Mouse (Mus musculus) gastrocnemius, adult 18-20 months (tissue): ENCODE data around the gene Prr18. TPM values are rescaled to one million over a fixed set of nuclear protein-coding genes. Genes with fewer than 3 reads are reported as not detected.
A peak's percentile ranks its signal among the peaks of the same experiment; 100 is the strongest.

Experiments used
- DNase-seq: peaks from one replicate; pipeline ENCODE4 v3.0.0; 2021; ENCODE audit warnings: low spot score
- total RNA-seq, 2 experiments: library from RNA; stranded (reverse); gene quantifications; 2 replicates each; pipeline ENCODE4 v1.2.3; 2021

The Prr18 gene
- total RNA-seq, 2 experiments from 2014 or later: not detected

GRCm38 (mm10) chr17:8340407-8341359 is 3.4 kb downstream of the Prr18 start:
- DNase-seq: peak; percentile 8

- no peak for DNase-seq
Measured at GRCm38 (mm10) chr17:8341360-8341963, 4.2 kb downstream of the Prr18 start.

DNA sequence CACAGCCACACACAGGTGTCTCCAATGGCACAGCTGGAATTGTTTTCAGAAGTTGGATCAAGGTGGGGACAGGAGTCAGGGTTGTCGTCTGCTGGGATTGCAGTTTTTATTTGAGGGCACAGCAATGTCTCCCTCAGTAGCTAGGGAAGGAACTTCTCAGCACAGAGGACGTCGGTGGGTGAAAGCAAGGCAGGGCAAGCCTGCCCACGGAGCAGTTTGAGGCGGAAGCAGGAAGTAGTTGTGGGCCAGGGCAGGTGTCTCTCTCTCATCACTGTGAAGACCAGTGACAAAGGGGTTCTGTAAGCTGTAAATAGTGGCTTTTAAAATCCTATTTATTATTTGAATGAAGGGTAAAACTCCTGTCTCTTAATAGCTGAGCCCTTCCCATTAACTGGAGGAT is 5.4 kb downstream of the Prr18 start:
- no peak for DNase-seq

GRCm38 (mm10) chr17:8343416-8343815 is 6.2 kb downstream of the Prr18 start:
- DNase-seq: no peak

DNA sequence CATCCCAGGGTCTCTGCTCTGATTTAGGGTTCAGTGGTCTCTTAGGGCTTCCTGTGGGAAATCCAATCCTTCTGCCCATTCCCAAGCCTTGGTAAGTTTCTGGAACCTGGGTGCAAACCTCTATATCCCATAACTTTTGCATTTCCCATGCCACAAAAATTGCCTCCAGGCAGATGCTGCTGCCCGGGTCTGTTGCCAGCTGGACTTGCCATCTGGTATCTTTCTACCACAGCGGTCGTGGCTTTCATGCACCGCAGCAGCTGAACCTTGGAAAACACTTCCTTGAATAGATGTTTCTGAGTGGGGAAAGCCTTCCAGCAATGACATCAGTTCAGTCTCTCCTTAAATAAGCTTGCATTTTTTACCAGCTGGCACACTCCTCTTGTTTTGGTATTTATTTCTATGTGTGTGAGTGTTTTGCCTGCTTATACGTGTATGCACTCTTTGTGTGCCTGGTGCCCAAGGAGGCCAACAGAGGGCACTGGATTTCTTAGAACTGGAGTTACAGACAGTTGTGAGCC is 10.6 kb downstream of the Prr18 start:
- DNase-seq: no peak

GRCm38 (mm10) chr17:8348941-8349340 is 11.7 kb downstream of the Prr18 start:
- DNase-seq: no peak

DNA sequence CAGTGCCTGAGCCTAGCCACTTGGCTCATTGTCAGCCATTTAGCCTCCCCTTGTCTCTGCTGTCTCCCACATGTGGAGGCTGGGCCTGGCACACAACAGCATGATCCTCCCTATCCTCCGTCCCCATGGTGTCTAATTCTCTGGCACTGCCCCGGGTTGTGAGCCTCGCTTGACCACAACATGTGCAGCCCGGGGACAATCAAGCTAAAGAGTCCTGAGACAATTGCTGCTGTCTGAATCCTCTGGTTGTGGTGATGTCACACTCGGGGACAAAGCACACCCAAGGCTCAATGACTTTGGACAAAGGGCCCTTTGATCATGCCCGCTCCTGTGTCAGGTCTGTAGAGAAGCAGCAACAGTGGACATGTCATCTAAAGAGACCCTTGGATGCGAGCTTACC is 13.8 kb downstream of the Prr18 start:
- no peak for DNase-seq

DNA sequence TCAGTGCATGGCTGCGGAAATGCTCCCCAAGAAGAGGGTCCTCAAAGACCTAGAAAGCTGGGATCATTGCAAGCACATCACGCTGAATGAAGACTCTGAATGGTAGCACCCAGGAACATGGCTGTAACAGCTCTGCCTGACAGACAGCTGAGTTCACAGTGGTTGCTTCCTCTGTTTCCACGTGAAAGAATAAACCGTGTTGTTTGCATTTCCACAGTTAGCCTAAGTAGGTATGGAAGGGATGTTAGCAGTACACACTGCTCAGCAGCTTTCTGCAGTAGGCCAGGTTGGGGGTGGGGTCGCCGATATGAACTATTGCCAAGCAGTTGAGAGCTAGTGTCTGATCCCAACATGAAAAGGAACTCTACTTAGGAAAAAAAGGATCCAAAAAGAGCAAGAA is 18.4 kb downstream of the Prr18 start, which contains the start of gene T2:
Gene T2 (plus strand): TSS at position 301 of the 400 bp plus-strand sequence.
- DNase-seq: no peak

GRCm38 (mm10) chr17:8357498-8357897 is 20.2 kb downstream of the Prr18 start:
- no peak for DNase-seq

GRCm38 (mm10) chr17:8360876-8361275 is 23.6 kb downstream of the Prr18 start:
- no peak for DNase-seq

- DNase-seq: no peak
Measured at GRCm38 (mm10) chr17:8361281-8362103, 24.2 kb downstream of the Prr18 start.

DNA sequence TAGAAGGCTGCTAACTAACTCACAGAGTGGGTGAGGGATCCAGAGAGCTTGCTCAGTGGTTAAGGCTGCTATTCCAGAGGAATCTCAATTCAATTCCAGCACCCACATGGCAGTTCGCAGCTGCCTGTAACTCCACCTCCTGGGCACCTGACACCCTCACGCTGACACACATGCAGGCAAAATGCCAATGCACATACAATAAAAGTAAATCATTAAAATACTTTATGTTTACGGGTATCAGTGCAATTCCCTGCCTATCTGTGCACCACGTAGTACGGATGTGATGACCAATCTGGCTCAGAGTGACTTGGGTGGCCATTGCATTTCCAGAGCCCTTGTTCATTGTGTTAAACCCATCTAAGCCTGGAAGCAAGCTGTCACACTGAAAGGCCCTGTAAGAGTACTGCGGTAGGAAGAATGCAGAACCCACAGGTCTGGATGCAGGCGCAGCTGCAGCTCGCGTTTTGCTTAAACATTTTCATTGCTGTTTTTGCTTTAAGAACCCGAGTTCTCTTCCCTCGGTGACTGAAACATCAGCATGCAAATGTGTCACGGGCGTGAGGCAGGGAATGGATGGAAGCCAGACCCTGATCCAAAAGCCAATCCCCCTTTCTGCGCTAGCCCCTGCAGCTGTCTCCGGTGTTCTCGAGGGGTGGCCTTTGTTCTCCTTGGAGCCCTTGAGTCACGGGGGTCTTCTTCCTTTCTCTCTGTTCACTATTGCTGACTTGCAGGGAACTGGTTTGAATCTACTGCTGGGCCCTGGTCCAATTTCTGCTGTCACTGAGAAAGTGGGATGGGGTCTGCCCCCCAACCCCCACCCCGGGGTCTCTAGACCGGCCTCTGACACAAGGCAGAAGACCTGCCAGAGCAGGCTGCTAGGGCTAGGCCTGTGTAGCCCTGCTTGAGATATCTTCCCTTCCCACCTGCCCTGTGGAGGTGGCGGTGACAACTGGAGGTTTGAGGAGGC is 30.5 kb downstream of the Prr18 start:
- DNase-seq: no peak

GRCm38 (mm10) chr17:8368570-8368969 is 31.3 kb downstream of the Prr18 start:
- DNase-seq: no peak

DNA sequence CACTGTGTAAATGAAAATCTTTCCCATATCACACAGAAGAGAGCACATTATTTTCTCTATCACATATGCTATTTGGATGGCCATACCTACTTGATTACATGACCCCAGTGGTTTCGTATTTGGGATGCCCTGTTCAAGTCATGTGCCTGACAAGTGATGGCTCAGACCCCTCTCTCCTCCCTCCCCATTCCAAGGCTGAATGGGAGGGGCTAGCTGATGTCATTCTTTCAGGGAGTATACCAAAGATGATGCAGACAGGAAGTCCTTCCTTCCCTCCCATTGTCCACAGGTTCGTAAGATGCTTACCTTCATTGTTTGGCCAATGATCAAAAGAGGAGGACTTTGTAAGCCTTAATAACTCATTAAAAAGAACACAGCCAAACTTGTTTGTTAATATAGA is 31.9 kb downstream of the Prr18 start:
- DNase-seq: no peak

GRCm38 (mm10) chr17:8370634-8371229 is 33.5 kb downstream of the Prr18 start:
- no peak for DNase-seq

- no peak for DNase-seq
Measured at GRCm38 (mm10) chr17:8371834-8372233, 34.6 kb downstream of the Prr18 start.

GRCm38 (mm10) chr17:8372286-8373046 is 35.2 kb downstream of the Prr18 start:
- peak; percentile 75 for DNase-seq

DNA sequence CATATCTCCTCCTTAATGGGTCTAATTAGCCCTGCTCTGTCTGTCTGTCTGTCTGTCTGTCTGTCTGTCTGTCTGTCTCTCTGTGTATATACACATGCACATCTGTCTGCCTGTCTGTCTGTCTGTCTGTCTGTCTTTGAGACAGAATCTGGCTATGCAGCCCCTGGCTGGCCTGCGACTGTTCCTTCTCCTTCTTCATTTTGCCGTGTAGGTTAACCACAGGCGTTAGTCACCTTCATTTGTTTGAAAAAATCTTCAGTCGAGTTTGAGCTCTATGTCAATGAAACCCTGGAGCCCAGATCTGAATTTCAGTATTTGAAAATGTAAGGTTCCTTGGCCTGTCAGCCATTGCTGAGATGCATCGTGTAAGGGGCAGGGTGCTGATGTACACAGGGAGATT is 40.0 kb downstream of the Prr18 start:
- DNase-seq: no peak

DNA sequence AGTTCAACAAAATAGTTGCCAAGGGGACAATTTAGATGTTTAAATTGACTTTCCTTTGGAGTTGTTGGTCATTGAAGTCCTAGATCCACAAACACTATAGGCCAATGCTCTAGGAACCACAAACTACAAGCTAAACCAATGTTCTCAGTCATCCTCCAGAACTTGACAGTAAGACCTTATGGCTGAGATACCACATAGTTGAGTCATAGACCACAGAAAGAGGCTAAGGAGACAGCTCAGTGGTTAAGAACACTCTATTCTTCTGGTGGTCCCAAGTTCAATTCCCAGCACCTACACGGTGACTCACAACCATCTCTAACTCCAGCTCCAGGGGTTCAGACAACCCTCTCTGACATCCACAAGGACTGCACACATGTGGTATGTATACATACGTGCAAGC is 48.2 kb downstream of the Prr18 start:
- no peak for DNase-seq
